Mouse (Mus musculus) liver, postnatal 0 days (tissue): ENCODE data around the gene Gm8237.
"Not testable (repeated sequence)": the region's sequence is repeated elsewhere in the genome, so short reads cannot be mapped to it uniquely, and the experiment has no call there.

Source experiments
- CTCF ChIP-seq: sonication (generic); IDR thresholded peaks from 2 replicates; pipeline ENCODE4 v1.5.1; 2016; ENCODE audit warnings: antibody characterized with exemption, low read depth
- EP300 ChIP-seq: IDR thresholded peaks from 2 replicates; pipeline ENCODE4 v1.6.1; 2016; ENCODE audit warnings: antibody characterized with exemption, low read depth, mild to moderate bottlenecking

- TF ChIP-seq CTCF, EP300: not testable (repeated sequence)
These were observed 67.4 kb downstream of the Gm8237 start for GRCm38 (mm10) chr14:5812699-5813356.
